Mouse (Mus musculus) urinary bladder, adult 18-20 months (tissue): Measurements from ENCODE around the gene Ppp4r1.
A peak's percentile ranks its signal among the peaks of the same experiment; 100 is the strongest.

ENCODE experiments used
- DNase-seq, 2 experiments: peaks; one replicate each; pipeline ENCODE4 v3.0.0; 2022; ENCODE audit warnings: low spot score in 2 of 2, mixed read lengths in 2 of 2

Ppp4r1 gene

GRCm38 (mm10) chr17:65782551-65783141 is at the start of gene Ppp4r1:
Gene Ppp4r1 (plus strand): TSS chr17:65782573.
- DNase-seq, result peak; percentile 73 to 80

GRCm38 (mm10) chr17:65732666-65733065 is 49.7 kb upstream of the Ppp4r1 start:
- no peak for DNase-seq

GRCm38 (mm10) chr17:65735088-65735487 is 47.3 kb upstream of the Ppp4r1 start:
- no peak for DNase-seq

- DNase-seq, result peak in 1 of 2 experiments; percentile 17
Measured at GRCm38 (mm10) chr17:65737175-65737574, 45.2 kb upstream of the Ppp4r1 start.

GRCm38 (mm10) chr17:65737622-65738021 is 44.8 kb upstream of the Ppp4r1 start:
- DNase-seq, result peak; percentile 42 to 58

GRCm38 (mm10) chr17:65739874-65740725 is 42.3 kb upstream of the Ppp4r1 start:
- DNase-seq, result no peak

GRCm38 (mm10) chr17:65741565-65741964 is 40.8 kb upstream of the Ppp4r1 start:
- DNase-seq, result no peak

GRCm38 (mm10) chr17:65742245-65742905 is 40.0 kb upstream of the Ppp4r1 start:
- DNase-seq, result no peak

- DNase-seq, result no peak
Measured at GRCm38 (mm10) chr17:65742969-65743368, 39.4 kb upstream of the Ppp4r1 start.

- DNase-seq, result no peak
Measured at GRCm38 (mm10) chr17:65743664-65744330, 38.6 kb upstream of the Ppp4r1 start.

GRCm38 (mm10) chr17:65746314-65746713 is 36.1 kb upstream of the Ppp4r1 start:
- no peak for DNase-seq

- no peak for DNase-seq
Measured at GRCm38 (mm10) chr17:65748997-65749396, 33.4 kb upstream of the Ppp4r1 start.

GRCm38 (mm10) chr17:65749803-65750202 is 32.6 kb upstream of the Ppp4r1 start:
- DNase-seq, result no peak

GRCm38 (mm10) chr17:65750301-65750700 is 32.1 kb upstream of the Ppp4r1 start:
- DNase-seq, result no peak

GRCm38 (mm10) chr17:65753130-65753529 is 29.2 kb upstream of the Ppp4r1 start:
- DNase-seq, result no peak

- no peak for DNase-seq
Measured at GRCm38 (mm10) chr17:65755857-65756256, 26.5 kb upstream of the Ppp4r1 start.

GRCm38 (mm10) chr17:65757150-65757549 is 25.2 kb upstream of the Ppp4r1 start:
- DNase-seq, result no peak

- DNase-seq, result no peak
Measured at GRCm38 (mm10) chr17:65763221-65763620, 19.2 kb upstream of the Ppp4r1 start.

GRCm38 (mm10) chr17:65768486-65768885 is 13.9 kb upstream of the Ppp4r1 start:
- no peak for DNase-seq

GRCm38 (mm10) chr17:65770982-65771915 is 11.1 kb upstream of the Ppp4r1 start:
- DNase-seq, result no peak
